Mouse (Mus musculus): Measurements from ENCODE around the gene Rwdd2b.
A peak's percentile ranks its signal among the peaks of the same experiment; 100 is the strongest.

Gene Rwdd2b

GRCm38 (mm10) chr16:87440184-87440686 lies at the start of gene Rwdd2b:
Gene Rwdd2b, minus strand, starts transcription at chr16:87440573.
- DNase-seq (ENCODE audit: low spot score in 2 of 2): peak; percentile 78 to 94

DNA sequence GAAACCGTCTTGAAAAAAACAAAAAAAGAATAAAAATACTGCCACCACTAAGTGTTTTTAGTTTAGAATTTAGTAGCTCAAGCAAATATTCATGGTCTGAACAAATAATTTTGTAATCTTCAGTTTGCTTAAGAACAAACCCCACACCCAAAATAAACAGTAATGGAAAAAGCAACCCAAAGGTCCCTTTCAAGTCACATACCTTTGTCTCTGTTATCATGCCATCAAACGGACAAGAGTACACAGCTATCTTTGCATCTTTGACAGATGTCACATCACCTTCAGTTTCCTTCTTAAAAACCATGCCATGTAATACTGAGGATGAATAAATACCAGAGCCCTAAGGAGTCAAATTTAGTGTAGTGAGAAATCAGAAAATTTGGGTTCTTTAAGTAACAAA lies 48.2 kb upstream of the Rwdd2b start:
- DNase-seq (ENCODE audit: low spot score in 2 of 2): no peak

- DNase-seq (ENCODE audit: low spot score in 2 of 2): no peak
These were observed 46.4 kb upstream of the Rwdd2b start for GRCm38 (mm10) chr16:87486739-87487138.

GRCm38 (mm10) chr16:87484367-87484766 lies 44.0 kb upstream of the Rwdd2b start:
- no peak for DNase-seq (ENCODE audit: low spot score in 2 of 2)

DNA sequence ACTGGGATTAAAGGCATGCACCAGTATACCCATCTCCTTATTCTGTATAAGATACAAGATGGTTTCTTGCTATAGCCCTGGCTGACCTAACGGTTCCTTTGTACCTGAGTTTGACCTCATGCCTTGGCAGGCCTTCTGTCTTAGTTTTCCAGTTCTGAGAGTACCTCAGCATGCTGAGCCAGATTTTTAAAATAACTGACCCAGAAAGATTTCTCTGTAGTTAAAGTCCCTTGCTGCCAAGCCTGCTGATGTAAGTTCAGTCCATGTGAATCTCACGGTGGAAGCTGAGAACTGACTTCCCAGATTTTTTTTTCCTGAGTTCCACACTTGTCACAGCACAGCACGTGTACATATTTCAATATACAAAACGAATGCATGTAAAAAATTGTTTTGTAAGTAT lies 30.2 kb upstream of the Rwdd2b start:
- no peak for DNase-seq (ENCODE audit: low spot score in 2 of 2)

GRCm38 (mm10) chr16:87458752-87459151 lies 18.4 kb upstream of the Rwdd2b start:
- no peak for DNase-seq (ENCODE audit: low spot score in 2 of 2)

DNA sequence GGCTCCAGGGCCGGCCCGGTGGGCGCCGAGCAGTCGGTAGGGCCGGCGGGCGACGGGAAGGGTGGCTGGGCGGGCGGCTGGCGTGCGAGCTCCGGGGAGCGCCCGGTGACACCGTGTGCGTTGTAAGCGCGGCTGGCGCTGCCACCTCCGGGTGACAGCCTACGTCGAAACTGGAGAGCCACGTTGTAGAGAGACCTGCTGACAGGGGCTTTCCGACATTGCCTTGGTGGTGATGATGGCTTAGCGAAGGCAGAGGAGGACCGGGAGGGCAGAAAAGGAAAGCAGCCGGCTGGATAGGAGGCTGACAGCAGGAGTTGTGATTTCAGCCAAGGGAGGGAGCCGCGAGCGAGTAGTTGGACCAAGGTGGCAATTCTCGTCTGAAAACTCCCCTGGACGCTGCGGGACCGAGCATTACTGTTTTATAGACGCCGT lies 14.8 kb upstream of the Rwdd2b start:
- DNase-seq (ENCODE audit: low spot score in 2 of 2): peak in 1 of 2 experiments; percentile 43

DNA sequence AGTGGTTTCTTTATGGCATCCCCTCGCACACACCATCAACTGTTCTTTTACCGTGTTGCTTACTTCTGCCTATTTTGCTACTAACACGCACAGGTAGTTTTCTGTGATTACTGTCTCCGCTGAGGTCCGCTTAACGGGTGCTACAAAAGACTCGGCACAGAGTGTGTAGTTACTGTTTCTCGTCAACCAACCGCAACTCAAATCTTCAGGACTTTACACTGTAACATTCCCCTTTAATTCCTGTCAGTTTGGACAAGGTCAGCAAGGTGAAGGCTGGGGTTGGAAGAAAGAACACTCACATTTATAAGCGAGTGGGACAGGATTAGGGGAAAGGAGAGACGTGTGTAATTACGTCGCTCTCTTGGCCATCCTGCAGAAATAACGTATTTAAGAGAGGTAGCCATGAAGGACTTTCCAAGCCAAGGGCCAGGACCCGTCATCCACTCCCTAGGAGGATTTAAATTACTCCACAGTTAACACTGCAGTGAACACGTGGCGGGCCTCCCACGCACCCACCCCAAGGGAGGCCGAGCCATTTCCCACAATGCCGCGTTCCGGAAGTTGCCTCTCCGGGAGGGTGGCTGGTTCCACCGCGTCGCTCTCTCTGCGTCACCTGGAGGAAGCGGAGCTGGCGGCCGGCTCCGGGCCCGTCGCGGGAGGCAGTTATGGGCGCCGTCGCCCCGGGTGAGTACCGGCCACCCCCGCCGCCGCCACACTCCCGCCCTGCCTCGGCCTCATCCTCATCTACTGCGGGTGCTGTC lies 14.2 kb upstream of the Rwdd2b start, which contains the start of gene Usp16:
Gene Usp16 (plus strand): TSS at position 285 of the 761 bp plus-strand sequence.
- DNase-seq (ENCODE audit: low spot score in 2 of 2): peak; percentile 84 to 94

DNA sequence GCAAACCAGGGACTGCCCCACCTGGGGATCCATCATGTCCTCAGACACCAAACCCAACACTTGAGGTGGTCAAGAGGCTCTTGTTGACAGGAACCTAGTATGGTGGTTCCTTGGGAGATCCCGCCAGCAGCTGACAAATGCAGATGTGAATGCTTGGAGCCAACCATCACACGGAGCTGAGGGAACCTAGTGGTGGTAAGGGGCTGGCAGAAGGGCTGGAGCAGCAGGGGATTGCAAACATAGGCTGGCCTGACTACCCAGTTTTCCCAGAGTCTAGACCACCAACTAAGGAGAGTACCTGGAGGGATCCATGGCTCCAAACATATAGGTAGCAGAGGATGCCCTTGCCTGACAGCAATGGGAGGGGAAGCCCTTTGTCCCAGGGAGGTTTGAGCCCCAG lies 12.9 kb upstream of the Rwdd2b start:
- no peak for DNase-seq (ENCODE audit: low spot score in 2 of 2)

DNA sequence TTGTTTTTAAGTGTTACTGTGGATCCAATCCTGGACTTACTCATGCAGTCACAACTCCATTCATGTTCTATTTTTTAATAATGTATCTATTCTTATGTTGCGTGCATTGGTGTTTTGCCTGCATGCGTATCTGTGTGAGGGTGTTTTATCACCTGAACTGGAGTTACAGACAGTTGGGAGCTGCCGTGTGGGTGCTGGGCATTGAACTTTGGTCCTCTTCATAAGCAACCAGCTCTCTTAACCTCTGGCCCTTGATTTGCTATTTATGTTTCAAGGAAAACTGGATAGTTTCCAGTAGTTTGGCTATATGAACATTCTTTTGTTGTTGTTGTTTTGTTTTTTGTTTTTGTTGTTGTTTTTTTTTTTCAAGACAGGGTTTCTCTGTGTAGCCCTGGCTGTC lies 5.2 kb upstream of the Rwdd2b start:
- DNase-seq (ENCODE audit: low spot score in 2 of 2): no peak

DNA sequence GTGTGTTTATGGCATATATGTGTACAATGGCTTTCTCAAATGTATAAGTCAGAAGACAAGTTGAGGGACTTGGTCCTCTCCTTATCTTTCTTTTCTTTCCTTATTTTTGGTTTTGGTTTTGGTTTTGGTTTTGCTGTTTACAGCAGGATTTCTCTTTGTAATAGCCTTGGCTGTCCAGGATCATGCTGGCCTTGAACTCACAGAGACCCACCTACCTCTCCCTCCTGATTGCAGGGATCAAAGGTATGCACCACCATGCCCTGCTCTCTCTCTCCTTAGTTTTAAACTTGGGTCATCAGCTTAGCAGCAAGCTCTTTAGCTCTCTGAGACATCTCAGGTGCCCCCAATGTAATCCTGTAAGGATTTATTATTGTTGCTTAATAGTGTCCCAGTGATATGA lies 4.7 kb upstream of the Rwdd2b start:
- DNase-seq (ENCODE audit: low spot score in 2 of 2): no peak

DNA sequence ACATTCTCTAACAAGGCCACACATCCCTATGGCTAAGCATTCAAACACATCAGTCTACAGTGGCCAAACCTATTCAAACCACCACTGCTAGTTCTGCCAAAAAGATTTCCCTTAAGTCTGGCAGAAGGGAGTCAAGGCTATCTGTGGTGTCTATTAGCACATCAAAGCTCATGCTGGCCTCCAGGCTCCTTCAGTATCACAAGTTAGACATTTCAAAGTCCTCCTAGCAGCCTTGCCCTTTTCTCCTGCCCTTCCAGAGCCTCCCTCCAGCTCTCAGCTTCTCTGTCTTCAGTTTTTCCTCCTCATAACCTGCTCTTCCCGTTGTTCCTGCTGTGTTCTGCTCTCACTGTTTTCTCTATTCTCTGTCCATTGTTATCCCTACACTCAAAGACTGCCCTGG lies 3.7 kb upstream of the Rwdd2b start:
- DNase-seq (ENCODE audit: low spot score in 2 of 2): no peak

DNA sequence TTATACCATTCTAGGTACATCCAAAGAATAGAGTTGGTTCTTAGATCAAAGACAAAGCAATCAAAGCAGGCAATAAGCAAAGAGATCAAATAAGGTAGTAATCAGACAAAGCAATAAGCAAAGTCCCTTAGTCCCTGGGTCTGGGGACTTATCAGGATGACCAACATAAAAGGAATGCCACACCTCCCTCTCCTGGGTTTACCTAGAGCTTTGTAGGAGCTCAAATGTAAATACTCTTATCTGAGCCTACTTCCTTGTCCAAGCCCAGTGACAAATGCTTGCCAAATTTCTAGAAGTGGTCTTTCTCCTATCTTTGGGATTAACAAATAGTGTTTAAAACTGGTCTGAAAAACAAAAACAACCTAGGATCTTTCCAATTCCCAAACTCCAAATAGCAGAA lies 2.9 kb upstream of the Rwdd2b start:
- no peak for DNase-seq (ENCODE audit: low spot score in 2 of 2)

- no peak for DNase-seq (ENCODE audit: low spot score in 2 of 2)
These were observed 1.9 kb upstream of the Rwdd2b start for GRCm38 (mm10) chr16:87442291-87442690.

- DNase-seq (ENCODE audit: low spot score in 2 of 2): no peak
These were observed 716 bp upstream of the Rwdd2b start for GRCm38 (mm10) chr16:87441089-87441488.

GRCm38 (mm10) chr16:87438697-87439096 lies 1.7 kb downstream of the Rwdd2b start:
- DNase-seq (ENCODE audit: low spot score in 2 of 2): no peak

- no peak for DNase-seq (ENCODE audit: low spot score in 2 of 2)
These were observed 3.3 kb downstream of the Rwdd2b start for GRCm38 (mm10) chr16:87437096-87437495.

DNA sequence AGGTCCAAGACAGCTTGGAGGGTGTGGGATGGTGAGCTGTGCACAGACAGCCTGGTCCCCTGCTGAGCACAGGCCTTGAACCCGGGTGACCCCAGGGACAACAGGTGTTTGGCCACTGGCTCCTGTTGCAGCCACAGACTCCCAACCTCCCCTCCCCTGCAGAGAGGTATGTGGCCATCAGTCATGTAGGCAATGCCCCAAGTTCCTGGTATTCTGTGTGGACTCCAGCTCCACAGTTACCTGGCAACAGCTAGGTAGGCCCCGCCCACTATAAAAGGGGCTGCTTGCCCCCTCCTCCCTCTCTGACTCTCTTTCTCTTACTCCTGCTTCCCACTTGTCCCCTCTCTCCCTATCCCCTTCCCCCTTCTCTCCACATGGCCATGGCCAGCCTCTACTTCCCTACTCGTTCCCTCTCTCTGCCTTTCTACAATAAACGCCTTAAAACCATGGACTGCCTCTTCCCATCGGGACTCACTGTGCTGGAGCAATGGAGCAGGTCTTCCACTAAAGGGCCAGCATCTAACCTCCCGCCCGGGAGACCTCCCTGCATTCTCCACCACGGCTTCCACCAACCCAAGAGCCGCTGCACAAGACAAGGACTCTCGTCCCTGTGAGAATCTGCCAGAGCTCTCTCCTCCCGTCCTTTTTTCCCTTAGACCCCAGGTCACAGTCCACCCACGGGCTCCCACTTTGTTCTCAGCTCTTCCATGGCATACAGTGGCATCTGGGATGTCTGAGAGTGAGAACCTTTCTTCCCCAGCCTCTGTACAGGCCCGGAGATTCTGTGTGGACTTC lies 4.8 kb downstream of the Rwdd2b start:
- no peak for DNase-seq (ENCODE audit: low spot score in 2 of 2)

DNA sequence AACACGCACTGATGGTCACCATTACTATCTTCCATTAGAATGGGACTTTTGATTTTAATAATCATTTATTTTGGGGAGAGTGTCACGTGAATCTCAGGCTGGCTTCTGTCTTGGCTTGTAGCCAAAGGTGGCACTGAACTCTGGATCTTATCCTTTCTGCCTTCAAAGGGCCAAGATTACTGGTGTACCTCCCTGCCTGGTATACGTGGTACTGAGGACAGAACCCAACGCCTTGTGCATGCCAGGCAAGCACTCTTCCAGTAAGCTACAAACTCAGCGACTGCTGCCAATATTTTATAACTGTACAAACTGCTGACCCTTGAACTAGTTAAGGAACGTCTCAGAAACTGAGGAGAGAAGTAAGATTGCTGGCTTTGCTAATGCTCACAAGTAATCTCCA lies 5.4 kb downstream of the Rwdd2b start:
- DNase-seq (ENCODE audit: low spot score in 2 of 2): no peak

DNA sequence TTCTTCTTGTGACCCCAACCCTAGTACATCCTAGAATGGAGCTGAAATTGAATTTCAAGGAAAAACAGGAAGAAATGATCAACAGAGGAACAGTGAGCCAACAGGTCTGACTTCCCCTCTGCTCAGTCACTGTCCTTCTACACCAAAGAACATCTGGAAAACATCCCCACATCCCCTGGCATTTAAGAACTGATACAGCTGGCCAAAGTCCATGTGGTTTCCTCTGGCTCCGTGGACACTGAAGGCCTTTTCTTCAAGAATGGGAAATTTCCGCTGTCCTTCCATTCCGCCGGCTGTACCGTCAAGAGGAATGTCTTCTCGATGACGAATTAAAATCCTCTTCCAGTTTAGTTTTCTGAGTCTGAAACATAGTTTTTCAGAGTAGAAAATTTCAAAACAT lies 6.1 kb downstream of the Rwdd2b start:
- DNase-seq (ENCODE audit: low spot score in 2 of 2): no peak

DNA sequence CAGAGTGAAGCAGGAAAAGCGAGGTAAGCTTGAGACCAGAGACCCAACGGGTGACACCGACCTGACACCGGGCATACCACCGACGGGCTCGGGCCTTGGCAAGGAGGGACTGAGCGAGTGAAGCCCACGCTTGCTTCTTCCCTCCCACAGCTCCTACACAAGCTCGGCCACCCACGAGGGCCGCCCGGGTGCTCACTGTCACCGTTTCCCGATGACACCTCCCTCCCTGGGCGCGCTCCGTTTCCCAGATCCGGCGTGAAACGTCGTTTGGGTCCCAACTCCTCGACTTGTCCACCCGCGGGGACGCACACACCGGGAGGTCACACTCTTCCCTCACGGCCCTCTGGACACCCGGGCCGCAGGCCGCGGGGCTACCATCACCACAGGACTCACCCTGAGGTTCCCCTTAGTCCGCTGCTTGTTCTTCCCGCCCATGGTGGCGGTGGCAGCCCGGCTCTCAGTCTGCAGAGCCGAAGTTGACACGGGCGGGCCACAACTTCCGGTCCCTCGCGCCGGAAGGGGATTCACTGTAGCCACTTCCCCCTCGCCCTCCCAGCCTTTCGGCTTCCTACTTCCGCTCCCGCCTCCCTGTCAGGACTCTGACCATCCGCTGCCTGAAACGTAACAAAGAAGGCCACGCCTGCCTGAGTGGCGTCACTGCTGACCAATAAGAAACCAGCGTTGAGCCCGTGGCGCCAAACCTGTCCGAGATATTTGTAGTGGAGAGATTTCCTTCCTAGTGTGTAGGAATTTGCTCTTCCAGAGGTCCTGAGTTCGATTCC lies 8.1 kb downstream of the Rwdd2b start, which contains the start of gene Ltn1:
Gene Ltn1 (minus strand): TSS at position 580 of the 782 bp plus-strand sequence.
- DNase-seq (ENCODE audit: low spot score in 2 of 2): peak; percentile 97 to 99

GRCm38 (mm10) chr16:87427516-87427915 lies 12.9 kb downstream of the Rwdd2b start:
- no peak for DNase-seq (ENCODE audit: low spot score in 2 of 2)

All from left cerebral cortex, adult 9 months (tissue).